Mouse (Mus musculus): Measurements from ENCODE around the gene Pmepa1. TPM values are rescaled to one million over a fixed set of nuclear protein-coding genes. Genes with fewer than 3 reads are reported as not detected.

Pmepa1 gene
- polyA plus RNA-seq, 1 experiment from 2014 or later = 7.3 TPM

DNA sequence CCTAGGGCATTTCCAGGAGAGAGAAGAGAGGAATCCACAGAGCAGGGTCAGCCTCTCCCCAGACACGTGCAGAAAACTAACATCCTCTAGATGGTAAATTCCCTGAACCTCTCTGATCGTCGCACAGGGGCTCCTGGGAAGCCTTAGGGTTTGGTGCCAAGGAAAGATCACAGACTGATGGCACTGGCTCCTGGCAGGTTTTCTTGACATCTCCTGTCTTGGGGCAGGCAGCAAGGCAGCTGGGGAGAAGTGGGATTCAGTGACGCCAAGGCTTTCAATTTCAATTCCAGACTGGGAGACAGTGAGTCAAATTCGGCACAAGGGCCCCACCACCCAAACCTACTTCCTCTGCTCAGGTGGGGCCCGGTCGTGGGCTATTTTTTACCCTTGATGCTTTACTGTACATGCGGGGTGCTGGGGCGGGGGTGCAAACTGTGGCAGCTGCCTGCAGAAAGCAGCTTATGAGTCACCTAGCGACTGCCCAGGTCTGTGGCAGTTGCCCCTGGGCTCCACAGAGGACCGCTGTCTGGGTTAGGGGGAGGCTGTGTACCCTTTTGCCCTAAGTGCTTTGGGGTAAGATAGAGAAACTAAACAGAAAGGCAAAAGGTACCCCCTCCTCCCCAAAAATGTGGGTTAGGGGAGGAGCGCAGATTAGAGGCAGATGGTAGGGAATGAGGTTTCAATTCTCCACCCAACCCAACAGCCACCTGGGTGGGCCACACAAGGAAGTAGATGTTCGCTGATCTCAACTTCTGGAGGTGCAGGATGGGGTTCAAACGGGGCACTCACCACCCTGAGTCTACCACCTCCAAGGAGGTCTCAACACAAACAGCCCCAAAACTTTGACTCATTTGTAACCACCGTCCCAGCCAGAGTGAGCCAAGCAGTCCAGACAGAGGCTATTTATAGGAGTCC is 1.6 kb downstream of the Pmepa1 start:
- H3K4me1 ChIP-seq = peaks cover 48% of the 10 kb centered on the region
- ATAC-seq (ENCODE audit: insufficient read depth, low FRiP score, low read depth) = no peak

DNA sequence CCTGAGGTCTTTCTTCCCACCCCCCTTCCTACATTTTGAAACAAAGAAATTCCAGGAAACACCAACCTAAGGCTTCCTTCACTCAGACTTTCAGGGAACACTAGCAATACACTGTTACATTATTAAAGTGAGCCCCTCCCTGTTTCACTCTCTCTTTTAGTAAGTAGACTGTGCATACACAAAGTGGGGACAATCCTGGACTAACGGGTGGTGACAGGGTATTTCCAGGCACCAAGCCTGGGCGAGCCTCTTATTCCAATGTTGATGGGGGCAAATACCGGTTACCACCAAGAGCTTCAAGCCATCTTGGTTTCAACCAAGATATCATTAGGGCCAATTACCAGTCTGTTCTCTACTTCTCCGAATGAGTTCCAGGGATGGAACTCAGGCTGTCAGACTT is 2.4 kb downstream of the Pmepa1 start:
- peaks cover 55% of the 10 kb centered on the region for H3K4me1 ChIP-seq

More for the DNA sequence above, 1.6 kb downstream of the Pmepa1 start:
- Histone ChIP-seq H3K27ac (peak overlapping the region; percentile 84), H3K36me3 (no peaks in the 10 kb centered on the region), H3K9me3 (no peaks in the 10 kb centered on the region), H3K27me3 (replicated peaks) (no peaks in the 10 kb centered on the region), H3K9ac (peak overlapping the region; percentile 97), H3K4me2 (peak overlapping the region; percentile 79), H3K4me3 (replicated peaks) (peak overlapping the region; percentile 94)
- 14% methylated on average over 15 of the region's 15 CpGs for WGBS

GRCm38 (mm10) chr2:173272354-173272900 is 3.9 kb downstream of the Pmepa1 start:
- peak overlapping the region; percentile 94; the same call in 1 of the 2 replicates for H3K4me3 ChIP-seq (replicated peaks)
- WGBS = 74% methylated on average over 11 of the region's 11 CpGs
- peak overlapping the region; percentile 79 for H3K4me2 ChIP-seq
- H3K27me3 ChIP-seq (replicated peaks) = no peaks in the 10 kb centered on the region
- H3K9ac ChIP-seq = 0 out of 2 replicates have a peak overlapping the region, but pooled peaks have one; percentile 0
- H3K9me3 ChIP-seq = no peaks in the 10 kb centered on the region
- H3K36me3 ChIP-seq = no peaks in the 10 kb centered on the region
- H3K4me1 ChIP-seq = peaks cover 66% of the 10 kb centered on the region
- no peak overlapping the region for H3K27ac ChIP-seq
- ATAC-seq (ENCODE audit: insufficient read depth, low FRiP score, low read depth) = no peak

More for the DNA sequence above, 2.4 kb downstream of the Pmepa1 start:
- no peaks in the 10 kb centered on the region for H3K9me3 ChIP-seq
- H3K9ac ChIP-seq = no peak overlapping the region
- 50% methylated on average over 4 of the region's 4 CpGs for WGBS
- H3K27me3 ChIP-seq (replicated peaks) = no peaks in the 10 kb centered on the region
- ATAC-seq (ENCODE audit: insufficient read depth, low FRiP score, low read depth) = no peak
- H3K36me3 ChIP-seq = no peaks in the 10 kb centered on the region
- H3K4me3 ChIP-seq (replicated peaks) = peak overlapping the region; percentile 94
- H3K4me2 ChIP-seq = peak overlapping the region; percentile 79
- 0 out of 2 replicates have a peak overlapping the region, but pooled peaks have one; percentile 11 for H3K27ac ChIP-seq

DNA sequence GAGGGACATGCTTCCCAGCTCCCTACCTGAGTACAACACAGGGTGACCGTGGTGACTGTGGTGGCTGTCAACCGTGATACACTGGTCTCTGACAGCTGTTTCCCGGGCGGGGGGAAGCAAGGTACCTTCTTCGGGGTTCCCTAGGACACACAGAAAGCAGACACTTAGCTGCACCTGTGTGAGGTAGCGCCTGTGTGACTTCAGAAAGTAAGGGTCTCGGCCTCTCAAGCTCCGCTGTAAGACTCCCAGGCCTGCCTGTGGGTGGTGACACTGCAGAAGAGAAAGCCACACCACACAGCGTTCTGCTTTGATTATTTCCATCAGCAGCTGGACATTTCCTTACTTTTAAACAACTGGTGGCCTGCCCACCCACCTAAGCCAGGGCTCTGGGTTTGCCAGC is 4.8 kb downstream of the Pmepa1 start:
- Histone ChIP-seq H3K4me1 (peaks cover 71% of the 10 kb centered on the region), H3K36me3 (no peaks in the 10 kb centered on the region), H3K9me3 (no peaks in the 10 kb centered on the region), H3K9ac (no peak overlapping the region), H3K27ac (no peak overlapping the region), H3K4me3 (replicated peaks) (no peak overlapping the region), H3K27me3 (replicated peaks) (no peaks in the 10 kb centered on the region), H3K4me2 (no peak overlapping the region)
- no peak for ATAC-seq (ENCODE audit: insufficient read depth, low FRiP score, low read depth)
- WGBS = 67% methylated on average over 9 of the region's 9 CpGs

DNA sequence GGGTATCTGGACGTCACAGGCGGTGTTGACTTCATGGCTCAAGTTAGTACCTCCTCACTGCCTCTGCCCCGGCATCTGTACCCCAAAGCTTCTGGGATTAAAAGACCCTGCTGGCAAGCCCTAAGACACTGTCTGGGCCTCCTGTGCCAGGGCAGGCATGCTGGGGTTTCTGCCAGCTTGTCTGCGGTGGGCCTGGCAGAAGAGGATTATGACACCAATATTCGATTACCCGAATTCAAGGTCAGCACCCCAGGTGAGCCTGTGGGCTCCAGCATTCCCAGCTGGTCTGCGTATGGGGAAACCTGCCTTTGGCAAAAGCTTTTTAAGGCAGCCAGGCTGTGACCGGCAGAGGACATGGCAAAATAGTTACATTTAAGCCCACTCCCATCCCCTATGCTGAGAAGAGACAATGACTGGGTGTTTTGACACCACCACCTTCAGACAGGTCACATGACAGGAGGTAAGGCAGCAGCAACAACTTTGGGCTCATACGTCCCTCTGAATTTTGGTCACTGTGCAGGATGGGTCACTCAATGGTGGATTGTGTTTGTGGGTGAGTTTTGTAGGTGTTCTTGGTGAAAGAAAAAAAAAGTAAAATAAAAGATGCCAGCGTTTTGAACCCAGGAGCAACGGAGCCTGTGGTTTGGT is 5.6 kb downstream of the Pmepa1 start:
- no peak for ATAC-seq (ENCODE audit: insufficient read depth, low FRiP score, low read depth)
- H3K9ac ChIP-seq = no peak overlapping the region
- WGBS = 80% methylated on average over 11 of the region's 11 CpGs

GRCm38 (mm10) chr2:173270196-173270595 is 6.1 kb downstream of the Pmepa1 start:
- H3K9ac ChIP-seq = no peak overlapping the region
- H3K4me2 ChIP-seq = no peak overlapping the region
- WGBS = 56% methylated on average over 9 of the region's 9 CpGs
- no peaks in the 10 kb centered on the region for H3K9me3 ChIP-seq
- no peak overlapping the region for H3K4me3 ChIP-seq (replicated peaks)
- H3K4me1 ChIP-seq = peaks cover 84% of the 10 kb centered on the region
- H3K27me3 ChIP-seq (replicated peaks) = no peaks in the 10 kb centered on the region
- no peak for ATAC-seq (ENCODE audit: insufficient read depth, low FRiP score, low read depth)
- H3K36me3 ChIP-seq = no peaks in the 10 kb centered on the region
- H3K27ac ChIP-seq = no peak overlapping the region

More for the DNA sequence above, 5.6 kb downstream of the Pmepa1 start:
- Histone ChIP-seq H3K4me1 (peaks cover 79% of the 10 kb centered on the region), H3K4me2 (no peak overlapping the region), H3K4me3 (replicated peaks) (no peak overlapping the region), H3K27ac (no peak overlapping the region), H3K9me3 (no peaks in the 10 kb centered on the region), H3K36me3 (no peaks in the 10 kb centered on the region), H3K27me3 (replicated peaks) (no peaks in the 10 kb centered on the region)

DNA sequence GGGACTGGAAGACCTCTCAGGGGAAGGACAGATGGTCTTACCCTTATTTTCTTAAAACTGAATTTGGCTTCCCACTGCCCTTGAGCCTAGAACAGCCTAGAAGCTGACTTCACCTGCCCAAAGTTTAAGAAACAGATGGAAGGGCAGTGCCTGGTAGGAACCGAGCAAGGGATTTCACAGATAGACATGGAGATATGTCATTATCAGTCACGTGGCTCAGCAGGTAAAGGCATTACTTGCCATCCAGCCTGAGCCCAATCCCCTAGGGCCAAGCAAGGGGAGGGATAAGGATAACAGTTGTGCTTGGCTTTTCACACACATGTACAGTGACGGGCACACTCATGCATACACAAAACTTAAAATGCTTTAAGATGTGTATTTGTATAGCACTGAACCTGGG is 8.8 kb downstream of the Pmepa1 start:
- Histone ChIP-seq H3K9ac (no peak overlapping the region), H3K27me3 (replicated peaks) (no peaks in the 10 kb centered on the region), H3K27ac (no peak overlapping the region), H3K4me3 (replicated peaks) (no peak overlapping the region), H3K4me1 (peaks cover 84% of the 10 kb centered on the region), H3K9me3 (no peaks in the 10 kb centered on the region), H3K4me2 (peak overlapping the region; percentile 35; the same call in 1 of the 2 replicates), H3K36me3 (no peaks in the 10 kb centered on the region)
- no peak for ATAC-seq (ENCODE audit: insufficient read depth, low FRiP score, low read depth)
- WGBS = 71% methylated on average over 3 of the region's 3 CpGs

- Histone ChIP-seq H3K27me3 (replicated peaks) (no peaks in the 10 kb centered on the region), H3K4me2 (peak overlapping the region; percentile 35), H3K9me3 (no peaks in the 10 kb centered on the region), H3K36me3 (no peaks in the 10 kb centered on the region), H3K4me3 (replicated peaks) (no peak overlapping the region), H3K27ac (peak overlapping the region; percentile 59), H3K9ac (no peak overlapping the region), H3K4me1 (peaks cover 85% of the 10 kb centered on the region)
- WGBS = 58% methylated on average over 25 of the region's 25 CpGs
- no peak for ATAC-seq (ENCODE audit: insufficient read depth, low FRiP score, low read depth)
Measured at GRCm38 (mm10) chr2:173266349-173267112, 9.8 kb downstream of the Pmepa1 start.

DNA sequence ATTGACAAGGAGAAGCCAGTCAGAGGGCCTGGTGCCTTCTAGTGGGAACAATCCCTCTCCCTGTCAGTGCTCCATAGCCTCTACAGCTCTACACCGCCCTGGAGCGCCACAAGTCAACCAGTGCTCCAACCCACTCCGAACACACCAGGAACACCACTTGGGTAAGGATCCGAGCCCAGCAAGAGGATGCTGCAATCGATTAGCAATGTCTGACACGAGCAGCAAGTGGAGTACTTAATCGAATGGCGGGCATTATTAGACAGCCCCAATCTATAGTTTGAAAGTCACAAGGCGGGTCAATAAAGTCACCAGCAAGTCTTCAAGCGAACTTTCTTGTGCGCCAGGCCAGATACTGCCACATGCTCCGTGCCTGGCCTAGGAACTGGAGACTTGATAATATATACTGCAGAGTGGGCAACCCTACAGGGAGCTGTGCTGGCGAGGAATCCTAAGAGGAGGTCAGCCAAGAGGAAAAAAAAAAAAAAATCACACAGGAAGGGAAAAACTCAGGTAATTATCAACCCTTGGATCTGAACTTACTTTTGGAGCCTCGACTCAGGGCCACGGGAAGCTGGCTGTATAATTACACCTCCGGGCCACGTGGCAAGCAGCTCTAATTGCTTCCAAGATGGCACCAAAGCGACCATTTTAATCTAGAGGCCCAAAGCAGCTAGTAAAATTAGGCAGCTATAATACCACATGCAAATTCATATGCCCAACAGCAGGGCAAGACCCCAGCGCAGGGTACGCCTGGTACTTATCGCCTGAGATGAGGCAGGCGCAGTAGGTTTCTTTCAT is 10.7 kb downstream of the Pmepa1 start:
- H3K27ac ChIP-seq = peak overlapping the region; percentile 59; the same call in 1 of the 2 replicates
- ATAC-seq (ENCODE audit: insufficient read depth, low FRiP score, low read depth) = no peak
- H3K27me3 ChIP-seq (replicated peaks) = no peaks in the 10 kb centered on the region
- H3K9me3 ChIP-seq = no peaks in the 10 kb centered on the region
- H3K36me3 ChIP-seq = no peaks in the 10 kb centered on the region
- no peak overlapping the region for H3K4me3 ChIP-seq (replicated peaks)
- H3K9ac ChIP-seq = no peak overlapping the region
- peaks cover 87% of the 10 kb centered on the region for H3K4me1 ChIP-seq
- H3K4me2 ChIP-seq = no peak overlapping the region
- WGBS = 82% methylated on average over 22 of the region's 22 CpGs

GRCm38 (mm10) chr2:173264467-173265128 is 11.7 kb downstream of the Pmepa1 start:
- no peaks in the 10 kb centered on the region for H3K36me3 ChIP-seq
- H3K9ac ChIP-seq = no peak overlapping the region
- 0 out of 2 replicates have a peak overlapping the region, but pooled peaks have one; percentile 2 for H3K4me2 ChIP-seq
- H3K27ac ChIP-seq = peak overlapping the region; percentile 62
- H3K4me3 ChIP-seq (replicated peaks) = no peak overlapping the region
- peak; percentile 32 for ATAC-seq (ENCODE audit: insufficient read depth, low FRiP score, low read depth)
- H3K4me1 ChIP-seq = peaks cover 88% of the 10 kb centered on the region
- H3K9me3 ChIP-seq = no peaks in the 10 kb centered on the region
- no peaks in the 10 kb centered on the region for H3K27me3 ChIP-seq (replicated peaks)
- WGBS = 31% methylated on average over 13 of the region's 13 CpGs

Data from stomach, embryonic 15.5 days (tissue).